Mouse (Mus musculus) liver, embryonic 12.5 days (tissue): ENCODE data around the gene Fam83e. TPM values are rescaled to one million over a fixed set of nuclear protein-coding genes. Genes with fewer than 3 reads are reported as not detected.

Experiments
- ATAC-seq: fragments of 200-750 bp; cut with Nextera tagmentation; 2 replicates; pipeline ENCODE4 v1.8.0; 2017; ENCODE audit warnings: moderate number of reproducible peaks, mild to moderate bottlenecking, moderate library complexity
- H3K27ac ChIP-seq: fragments of 300-500 bp; sonication (generic); 2 replicates; pipeline ENCODE4 v1.5.1; 2016; ENCODE audit warnings: mild to moderate bottlenecking
- H3K27me3 ChIP-seq: fragments of 300-500 bp; sonication (generic); replicated peaks from 2 replicates; pipeline ENCODE4 v1.6.1; 2016; ENCODE audit warnings: mild to moderate bottlenecking, moderate library complexity
- H3K36me3 ChIP-seq: fragments of 300-500 bp; sonication (generic); 2 replicates; pipeline ENCODE4 v1.6.1; 2016; ENCODE audit warnings: mild to moderate bottlenecking, moderate library complexity
- H3K4me1 ChIP-seq: fragments of 300-500 bp; sonication (generic); 2 replicates; pipeline ENCODE4 v1.6.1; 2016
- H3K4me2 ChIP-seq: fragments of 300-500 bp; sonication (generic); 2 replicates; pipeline ENCODE4 v1.6.1; 2016; ENCODE audit warnings: mild to moderate bottlenecking, moderate library complexity
- H3K4me3 ChIP-seq: fragments of 300-500 bp; sonication (generic); 2 replicates; pipeline ENCODE4 v1.5.1; 2016; ENCODE audit warnings: mild to moderate bottlenecking, moderate library complexity
- H3K9ac ChIP-seq: fragments of 300-500 bp; sonication (generic); 2 replicates; pipeline ENCODE4 v1.6.1; 2016; ENCODE audit warnings: mild to moderate bottlenecking, moderate library complexity
- H3K9me3 ChIP-seq: fragments of 300-500 bp; sonication (generic); replicated peaks from 2 replicates; pipeline ENCODE4 v1.6.1; 2016; ENCODE audit warnings: mild to moderate bottlenecking, moderate library complexity
- WGBS: fragments of 180-500 bp; shearing (Covaris S2); methylation state at CpG from one replicate; pipeline ENCODE4 v1.1.7; 2016; ENCODE audit not compliant: insufficient replicate concordance; 5-methylcytosine and 5-hydroxymethylcytosine counted together
- polyA plus RNA-seq: library from polyadenylated mRNA; unstranded; fragments of >200 nt; fragmentation: Nextera tagmentation; extraction: Ambion mirVana; gene quantifications from 2 replicates; pipeline ENCODE4 v1.2.1, GENCODE M21; 2016

The Fam83e gene
- polyA plus RNA-seq, result 0.67 and 0.81 TPM in 2 replicates

GRCm38 (mm10) chr7:45720413-45721233 is at the start of gene Fam83e:
Gene Fam83e (plus strand): TSS chr7:45721212.
- Histone ChIP-seq H3K4me2 (peak within 1 kb of the TSS; percentile 86), H3K27me3 (no peaks in the 10 kb centered on the region), H3K9ac (no peak within 1 kb of the TSS), H3K27ac (peak within 1 kb of the TSS; percentile 39; the same call in 1 of the 2 replicates), H3K9me3 (no peaks in the 10 kb centered on the region), H3K4me1 (peaks cover 45% of the 10 kb centered on the region), H3K4me3 (peak within 1 kb of the TSS; percentile 80), H3K36me3 (peaks cover 69% of the 10 kb centered on the region)
- no peak for ATAC-seq
- 78% methylated on average over 14 of the region's 14 CpGs for WGBS

- ATAC-seq, result no peak
- no peak overlapping the region for H3K27ac ChIP-seq
Observed at GRCm38 (mm10) chr7:45677627-45678295, 43.3 kb upstream of the Fam83e start.

GRCm38 (mm10) chr7:45678513-45678912 is 42.5 kb upstream of the Fam83e start:
- no peak overlapping the region for H3K9ac ChIP-seq
- no peaks in the 10 kb centered on the region for H3K9me3 ChIP-seq
- no peak overlapping the region for H3K27ac ChIP-seq
- H3K36me3 ChIP-seq, result no peaks in the 10 kb centered on the region
- WGBS, result 86% methylated on average over 14 of the region's 14 CpGs
- H3K4me1 ChIP-seq, result peaks cover 20% of the 10 kb centered on the region
- no peak overlapping the region for H3K4me2 ChIP-seq
- H3K27me3 ChIP-seq, result peaks cover 7% of the 10 kb centered on the region; the same call in 1 of the 2 replicates
- H3K4me3 ChIP-seq, result no peak overlapping the region
- ATAC-seq, result no peak

More at GRCm38 (mm10) chr7:45677627-45678295, 43.3 kb upstream of the Fam83e start:
- Histone ChIP-seq H3K9me3 (no peaks in the 10 kb centered on the region), H3K9ac (no peak overlapping the region), H3K4me3 (no peak overlapping the region), H3K27me3 (0 out of 2 replicates have a peak, but pooled peaks cover 7% of the 10 kb centered on the region), H3K4me1 (peaks cover 20% of the 10 kb centered on the region), H3K4me2 (no peak overlapping the region), H3K36me3 (no peaks in the 10 kb centered on the region)
- 62% methylated on average over 7 of the region's 7 CpGs for WGBS

GRCm38 (mm10) chr7:45679966-45680621 is 40.9 kb upstream of the Fam83e start:
- WGBS, result 55% methylated on average over 14 of the region's 14 CpGs
- 0 out of 2 replicates have a peak, but pooled peaks have one; percentile 24 for ATAC-seq
- H3K4me2 ChIP-seq, result no peak overlapping the region
- no peaks in the 10 kb centered on the region for H3K9me3 ChIP-seq
- H3K27me3 ChIP-seq, result peaks cover 13% of the 10 kb centered on the region
- H3K27ac ChIP-seq, result no peak overlapping the region
- H3K4me1 ChIP-seq, result peaks cover 20% of the 10 kb centered on the region
- no peak overlapping the region for H3K4me3 ChIP-seq
- H3K36me3 ChIP-seq, result no peaks in the 10 kb centered on the region
- H3K9ac ChIP-seq, result no peak overlapping the region

GRCm38 (mm10) chr7:45681046-45681736 is 39.8 kb upstream of the Fam83e start:
- H3K9ac ChIP-seq, result no peak overlapping the region
- H3K4me1 ChIP-seq, result peaks cover 21% of the 10 kb centered on the region
- no peak overlapping the region for H3K4me2 ChIP-seq
- H3K4me3 ChIP-seq, result no peak overlapping the region
- H3K36me3 ChIP-seq, result no peaks in the 10 kb centered on the region
- H3K27me3 ChIP-seq, result peaks cover 8% of the 10 kb centered on the region
- no peak overlapping the region for H3K27ac ChIP-seq
- ATAC-seq, result no peak
- 44% methylated on average over 8 of the region's 8 CpGs for WGBS
- no peaks in the 10 kb centered on the region for H3K9me3 ChIP-seq

- peak; percentile 34; the same call in 1 of the 2 replicates for ATAC-seq
- Histone ChIP-seq H3K4me2 (peak overlapping the region; percentile 50), H3K27me3 (peaks cover 16% of the 10 kb centered on the region), H3K9me3 (no peaks in the 10 kb centered on the region), H3K4me1 (peaks cover 27% of the 10 kb centered on the region), H3K27ac (peak overlapping the region; percentile 50), H3K9ac (peak overlapping the region; percentile 55; the same call in 1 of the 2 replicates), H3K4me3 (0 out of 2 replicates have a peak overlapping the region, but pooled peaks have one; percentile 12), H3K36me3 (no peaks in the 10 kb centered on the region)
- WGBS, result 23% methylated on average over 14 of the region's 14 CpGs
Observed at GRCm38 (mm10) chr7:45682144-45683126, 38.6 kb upstream of the Fam83e start.

- H3K36me3 ChIP-seq, result no peaks in the 10 kb centered on the region
- H3K4me3 ChIP-seq, result no peak within 1 kb of the TSS
- peaks cover 27% of the 10 kb centered on the region for H3K4me1 ChIP-seq
- no peak within 1 kb of the TSS for H3K27ac ChIP-seq
- WGBS, result 59% methylated on average over 7 of the region's 7 CpGs
- H3K9me3 ChIP-seq, result no peaks in the 10 kb centered on the region
- H3K9ac ChIP-seq, result no peak within 1 kb of the TSS
- peaks cover 16% of the 10 kb centered on the region for H3K27me3 ChIP-seq
- H3K4me2 ChIP-seq, result peak within 1 kb of the TSS; percentile 50; the same call in 1 of the 2 replicates
- no peak for ATAC-seq
Observed at GRCm38 (mm10) chr7:45683396-45684050, 37.5 kb upstream of the Fam83e start, which contains the start of gene Ntn5. Gene Ntn5 (plus strand): TSS chr7:45684022.

- WGBS, result 53% methylated on average over 10 of the region's 10 CpGs
- no peaks in the 10 kb centered on the region for H3K9me3 ChIP-seq
Observed at GRCm38 (mm10) chr7:45685811-45686210, 35.2 kb upstream of the Fam83e start.

GRCm38 (mm10) chr7:45686841-45687240 is 34.2 kb upstream of the Fam83e start:
- Histone ChIP-seq H3K4me3 (no peak overlapping the region), H3K4me2 (no peak overlapping the region), H3K9me3 (no peaks in the 10 kb centered on the region), H3K27me3 (peaks cover 16% of the 10 kb centered on the region), H3K27ac (no peak overlapping the region), H3K9ac (no peak overlapping the region), H3K36me3 (no peaks in the 10 kb centered on the region), H3K4me1 (peaks cover 20% of the 10 kb centered on the region)
- 59% methylated on average over 3 of the region's 3 CpGs for WGBS
- ATAC-seq, result no peak

More at GRCm38 (mm10) chr7:45685811-45686210, 35.2 kb upstream of the Fam83e start:
- no peak for ATAC-seq
- Histone ChIP-seq H3K4me2 (no peak overlapping the region), H3K27ac (no peak overlapping the region), H3K4me1 (peaks cover 30% of the 10 kb centered on the region), H3K27me3 (peaks cover 16% of the 10 kb centered on the region), H3K36me3 (no peaks in the 10 kb centered on the region), H3K4me3 (no peak overlapping the region), H3K9ac (no peak overlapping the region)

- Histone ChIP-seq H3K36me3 (no peaks in the 10 kb centered on the region), H3K4me1 (peaks cover 11% of the 10 kb centered on the region; the same call in 1 of the 2 replicates), H3K4me2 (no peak overlapping the region), H3K27me3 (peaks cover 16% of the 10 kb centered on the region), H3K4me3 (no peak overlapping the region), H3K9me3 (no peaks in the 10 kb centered on the region), H3K9ac (no peak overlapping the region), H3K27ac (no peak overlapping the region)
- 50% methylated on average over 6 of the region's 6 CpGs for WGBS
- ATAC-seq, result no peak
Observed at GRCm38 (mm10) chr7:45689099-45689498, 31.9 kb upstream of the Fam83e start.
